9 mouse cellular contexts compared by ENCODE assay signal in genomic region chr1:92833987-92834706, GRCm38 (mm10). TPM values are rescaled to one million over a fixed set of nuclear protein-coding genes. Genes with fewer than 3 reads are reported as not detected.
A peak's percentile ranks its signal among the peaks of the same experiment; 100 is the strongest.
DNase-seq lines count a peak whose midpoint lies in the region; ATAC-seq and TF ChIP-seq lines count a peak whose summit lies in the region.
"Had no signal": no experiment of that assay in that cellular context is flagged by ENCODE, and none has a peak within 500 bp of the region (broad histone marks: within the 10 kb centered on the region; RNA-seq: fewer than 3 reads in every experiment).

No protein-coding gene starts in this region.

- no peak overlapping the region for H3K27ac ChIP-seq in bone marrow macrophage, adult 2 months (ENCODE audit: insufficient read depth, low read depth, low read length)
- H3K27ac ChIP-seq in forebrain, embryonic 10.5 days = peak overlapping the region; percentile 99; the same call in 1 of the 2 replicates
- H3K27ac ChIP-seq in heart, postnatal 0 days (ENCODE audit: low read depth) = no peak overlapping the region
- no peak overlapping the region for H3K27ac ChIP-seq in lung, embryonic 14.5 days (ENCODE audit: low read depth)
- H3K27ac ChIP-seq: liver, embryonic 13.5 days had no signal

- H3K9ac ChIP-seq in heart, postnatal 0 days (replicated peaks; ENCODE audit: low read depth, low read length) = no peak overlapping the region
- no peak overlapping the region for H3K9ac ChIP-seq in lung, embryonic 14.5 days
- H3K9ac ChIP-seq: liver, embryonic 13.5 days had no signal

- no peak for TF ChIP-seq EP300 in heart, postnatal 0 days (IDR thresholded peaks at IDR 0.05; ENCODE audit: low read depth)

- peak; percentile 82 for TF ChIP-seq CTCF in E14TG2a.4 (conservative IDR thresholded peaks at IDR 0.05; ENCODE audit: low read length)
- peak; percentile 98 for TF ChIP-seq CTCF in bone marrow macrophage, adult 2 months (IDR thresholded peaks at IDR 0.05; ENCODE audit: low read depth, low read length)
- TF ChIP-seq CTCF in heart, postnatal 0 days (IDR thresholded peaks at IDR 0.05; ENCODE audit: low read depth) = peak; percentile 85
- TF ChIP-seq CTCF in lung, embryonic 14.5 days (IDR thresholded peaks at IDR 0.05; ENCODE audit: low read depth) = peak; percentile 88

- H3K27me3 ChIP-seq in E14TG2a.4 (ENCODE audit: insufficient read depth, low read length) = peaks cover 39% of the 10 kb centered on the region
- peaks cover 24% of the 10 kb centered on the region for H3K27me3 ChIP-seq in forebrain, embryonic 10.5 days (ENCODE audit: poor library complexity, severe bottlenecking)
- peaks cover 22% of the 10 kb centered on the region for H3K27me3 ChIP-seq in heart, postnatal 0 days (ENCODE audit: control insufficient read depth, insufficient read depth, low read length)
- peaks cover 6% of the 10 kb centered on the region; the same call in 1 of the 2 replicates for H3K27me3 ChIP-seq in lung, embryonic 14.5 days (ENCODE audit: insufficient read depth, low read length)

- peak; percentile 22; the same call in 1 of the 2 replicates for ATAC-seq in heart, postnatal 0 days (ENCODE audit: insufficient read depth, low read depth)
- peak; percentile 28; the same call in 1 of the 2 replicates for ATAC-seq in lung, embryonic 14.5 days (ENCODE audit: insufficient read depth)

- H3K4me1 ChIP-seq in E14TG2a.4 (replicated peaks; ENCODE audit: low read depth, low read length) = peaks cover 26% of the 10 kb centered on the region
- H3K4me1 ChIP-seq in bone marrow macrophage, adult 2 months (ENCODE audit: control insufficient read depth, insufficient read depth, low read length) = no peaks in the 10 kb centered on the region
- peaks cover 58% of the 10 kb centered on the region for H3K4me1 ChIP-seq in forebrain, embryonic 10.5 days
- peaks cover 23% of the 10 kb centered on the region for H3K4me1 ChIP-seq in heart, postnatal 0 days (ENCODE audit: control insufficient read depth, insufficient read depth)
- H3K4me1 ChIP-seq in lung, embryonic 14.5 days (ENCODE audit: insufficient read depth) = no peaks in the 10 kb centered on the region

- WGBS in forebrain, embryonic 10.5 days = 65% methylated on average over 7 of the region's 7 CpGs
- 32% methylated on average over 7 of the region's 7 CpGs for WGBS in heart, postnatal 0 days
- 66% methylated on average over 7 of the region's 7 CpGs for WGBS in large intestine, adult 2 months
- WGBS in lung, embryonic 14.5 days = 62% methylated on average over 7 of the region's 7 CpGs

- peak; percentile 82 for DNase-seq in forebrain, embryonic 10.5 days (ENCODE audit: extremely low spot score, low spot score)
- DNase-seq in heart, postnatal 0 days (ENCODE audit: low spot score) = peak; percentile 71
- DNase-seq in large intestine, adult 2 months (ENCODE audit: low read depth, low spot score) = peak; percentile 38
- DNase-seq in lung, embryonic 14.5 days = peak; percentile 94
- DNase-seq in ovary, postnatal 14 days (ENCODE audit: low spot score) = peak; percentile 78
- DNase-seq in thymus, postnatal 36 days = peak; percentile 55 to 66
- DNase-seq: liver, embryonic 13.5 days had no signal

- H3K4me2 ChIP-seq in heart, postnatal 0 days (ENCODE audit: low read depth, low read length) = peak overlapping the region; percentile 89
- peak overlapping the region; percentile 89; the same call in 1 of the 2 replicates for H3K4me2 ChIP-seq in lung, embryonic 14.5 days
- H3K4me2 ChIP-seq: liver, embryonic 13.5 days had no signal

- 0 out of 2 replicates have a peak, but pooled peaks cover 3% of the 10 kb centered on the region for H3K36me3 ChIP-seq in E14TG2a.4 (ENCODE audit: insufficient read depth, low read length)
- H3K36me3 ChIP-seq in forebrain, embryonic 10.5 days (replicated peaks) = peaks cover 57% of the 10 kb centered on the region
- H3K36me3 ChIP-seq in heart, postnatal 0 days (replicated peaks; ENCODE audit: control insufficient read depth, insufficient read depth, low read length) = no peaks in the 10 kb centered on the region
- 0 out of 2 replicates have a peak, but pooled peaks cover 6% of the 10 kb centered on the region for H3K36me3 ChIP-seq in lung, embryonic 14.5 days (ENCODE audit: insufficient read depth)
- H3K36me3 ChIP-seq: liver, embryonic 13.5 days had no signal

- no peak for TF ChIP-seq POLR2A in bone marrow macrophage, adult 2 months (IDR thresholded peaks at IDR 0.05; ENCODE audit: borderline replicate concordance, low read depth, low read length)

- H3K4me3 ChIP-seq in E14TG2a.4 (replicated peaks; ENCODE audit: low read length) = no peak overlapping the region
- no peak overlapping the region for H3K4me3 ChIP-seq in bone marrow macrophage, adult 2 months (ENCODE audit: insufficient read depth, low read length)
- peak overlapping the region; percentile 95 for H3K4me3 ChIP-seq in forebrain, embryonic 10.5 days
- H3K4me3 ChIP-seq in heart, postnatal 0 days (ENCODE audit: low read depth, low read length) = no peak overlapping the region
- H3K4me3 ChIP-seq in lung, embryonic 14.5 days (ENCODE audit: low read depth, low read length) = no peak overlapping the region
- H3K4me3 ChIP-seq: liver, embryonic 13.5 days had no signal

- no peaks in the 10 kb centered on the region for H3K9me3 ChIP-seq in E14TG2a.4 (ENCODE audit: low read length)
- H3K9me3 ChIP-seq in forebrain, embryonic 10.5 days = no peaks in the 10 kb centered on the region
- no peaks in the 10 kb centered on the region for H3K9me3 ChIP-seq in heart, postnatal 0 days (replicated peaks; ENCODE audit: control insufficient read depth, low read length)
- H3K9me3 ChIP-seq in lung, embryonic 14.5 days (ENCODE audit: low read depth, low read length) = no peaks in the 10 kb centered on the region
- H3K9me3 ChIP-seq: liver, embryonic 13.5 days had no signal

RNA-seq across cellular contexts. Expression of gene Gpc1, which starts 2.7 kb away (rescaled TPM):
- 3.6 and 4.2 TPM in 2 replicates for polyA plus RNA-seq in bone marrow macrophage, adult 2 months (2012; ENCODE audit: insufficient read depth, insufficient read length, missing spikeins)
- polyA plus RNA-seq in forebrain, embryonic 10.5 days (2016; fragmentation: Nextera tagmentation; extraction: Ambion mirVana) = 95.2 and 99.2 TPM in 2 replicates
- total RNA-seq in heart, postnatal 0 days (2014; rRNA removed; ENCODE audit: low replicate concordance) = 201 and 227 TPM in 2 replicates
- 52.1 and 53.9 TPM in 2 replicates for polyA plus RNA-seq in heart, postnatal 0 days (2015; fragmentation: Nextera tagmentation; extraction: Ambion mirVana)
- 6.8 and 7.5 TPM in 2 replicates for polyA plus RNA-seq in large intestine, adult 2 months (2012; rRNA removed)
- polyA plus RNA-seq in lung, embryonic 14.5 days (2014; fragmentation: Nextera tagmentation; extraction: Ambion mirVana) = 36.3 and 42.4 TPM in 2 replicates

Comparison
In these comparisons a context has a peak if more than half of its experiments do, and no peak if none do; other contexts are left out.
1. DNase-seq: peak in every context shown above with its lines; median percentile 94 in lung, embryonic 14.5 days; 82 in forebrain, embryonic 10.5 days; 78 in ovary, postnatal 14 days; 71 in heart, postnatal 0 days; 60 in thymus, postnatal 36 days; 38 in large intestine, adult 2 months.